Mouse (Mus musculus): Measurements from ENCODE around the gene Sigirr. TPM values are rescaled to one million over a fixed set of nuclear protein-coding genes. Genes with fewer than 3 reads are reported as not detected.

Gene Sigirr
- 1 to 10 TPM; 2.8 to 5.3 TPM for total RNA-seq (2021)
- 6.7 and 8.7 TPM in 2 replicates for polyA plus RNA-seq (2012; rRNA removed)
- long read RNA-seq, partial matches to known transcripts, result 1 of 7 reads
- long read RNA-seq, other reads (novel, unspliced or antisense), result 6 of 7 reads

DNA sequence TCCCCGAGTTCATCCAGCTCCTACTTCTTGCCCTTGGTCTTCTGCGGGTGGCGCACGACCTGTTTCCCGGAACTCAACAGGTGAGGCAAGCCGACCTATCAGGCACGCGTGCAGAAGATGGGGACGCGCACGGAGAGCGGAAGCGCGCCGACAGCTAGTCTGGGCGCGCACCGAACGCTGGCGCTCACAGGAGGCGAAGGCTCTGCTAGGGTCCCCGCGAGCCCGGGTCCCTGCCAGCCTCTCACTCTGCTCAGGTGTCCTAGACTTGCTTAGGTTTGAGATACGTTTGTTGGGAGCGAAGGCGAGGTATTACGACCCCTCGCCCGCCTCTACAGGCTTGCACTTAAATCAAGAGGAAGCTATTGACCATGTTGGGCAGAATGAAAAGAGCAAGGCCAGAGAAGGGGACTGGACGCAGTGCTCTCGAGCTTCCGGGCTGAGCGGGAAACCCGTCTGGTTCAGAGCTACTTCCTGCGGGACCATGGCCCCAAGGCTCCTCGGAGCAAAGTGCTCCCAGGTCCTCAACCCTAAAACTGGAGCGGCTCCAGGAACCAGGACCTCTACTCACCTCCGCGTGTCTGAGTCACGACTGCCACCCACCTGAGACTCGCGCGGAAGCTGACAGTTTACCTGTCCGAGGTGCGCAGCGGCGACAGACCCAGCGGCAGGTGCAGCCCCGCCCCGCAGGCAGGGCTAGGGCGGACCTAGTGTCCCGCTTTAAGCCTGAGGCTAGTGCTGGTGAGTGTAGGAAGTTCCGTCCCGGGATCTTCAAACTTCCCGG is at the start of gene Sigirr:
Gene Sigirr (minus strand): TSS at position 662 of the 781 bp plus-strand sequence.
- DNase-seq, result no peak

- no peak for DNase-seq
Measured at GRCm38 (mm10) chr7:141148639-141149038, 48.3 kb upstream of the Sigirr start.

- DNase-seq, result no peak
Measured at GRCm38 (mm10) chr7:141147044-141147443, 46.7 kb upstream of the Sigirr start.

GRCm38 (mm10) chr7:141146043-141146595 is 45.7 kb upstream of the Sigirr start:
- no peak for DNase-seq

DNA sequence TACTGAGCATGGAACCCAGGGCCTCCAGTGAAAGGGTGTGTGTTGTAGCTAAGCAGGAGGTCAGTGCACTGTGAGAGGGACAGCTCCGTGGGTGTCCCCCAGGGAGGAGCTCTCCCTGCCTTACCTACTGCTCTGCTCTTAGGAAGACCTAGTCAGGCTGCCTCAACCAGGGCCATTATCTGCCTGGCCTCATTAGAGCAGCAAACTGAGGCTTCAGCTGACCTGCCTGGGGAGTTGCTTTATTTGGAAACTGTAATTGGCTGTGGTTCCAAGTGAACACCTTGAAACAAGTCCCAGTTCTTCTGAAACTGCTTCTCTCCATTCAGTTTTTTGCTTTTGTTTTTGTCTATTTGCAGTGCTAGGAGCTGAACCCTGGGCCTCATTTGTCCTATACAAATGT is 45.0 kb upstream of the Sigirr start:
- no peak for DNase-seq

- DNase-seq, result no peak
Measured at GRCm38 (mm10) chr7:141144650-141145049, 44.3 kb upstream of the Sigirr start.

DNA sequence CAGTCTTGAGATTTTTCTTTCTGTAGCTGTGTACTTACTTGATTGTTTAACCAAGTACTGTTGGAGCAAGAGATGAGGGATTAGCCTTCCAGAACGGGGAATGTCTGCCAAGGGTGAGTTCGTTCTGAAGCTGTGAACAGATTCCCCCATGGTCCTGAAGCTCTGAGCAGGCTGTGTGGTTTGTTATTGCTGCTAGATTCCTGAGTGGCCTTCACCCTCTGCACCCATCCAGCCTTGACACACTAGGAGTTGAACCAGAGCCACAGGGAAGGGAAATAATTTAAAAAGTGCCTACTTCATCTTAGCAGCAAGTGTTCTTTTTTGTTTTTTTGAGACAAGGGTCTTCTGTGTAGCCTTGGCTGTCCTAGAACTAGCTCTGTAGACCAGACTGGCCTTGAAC is 43.5 kb upstream of the Sigirr start:
- peak; percentile 60 for DNase-seq

- peak; percentile 53 for DNase-seq
Measured at GRCm38 (mm10) chr7:141143112-141143511, 42.7 kb upstream of the Sigirr start.

DNA sequence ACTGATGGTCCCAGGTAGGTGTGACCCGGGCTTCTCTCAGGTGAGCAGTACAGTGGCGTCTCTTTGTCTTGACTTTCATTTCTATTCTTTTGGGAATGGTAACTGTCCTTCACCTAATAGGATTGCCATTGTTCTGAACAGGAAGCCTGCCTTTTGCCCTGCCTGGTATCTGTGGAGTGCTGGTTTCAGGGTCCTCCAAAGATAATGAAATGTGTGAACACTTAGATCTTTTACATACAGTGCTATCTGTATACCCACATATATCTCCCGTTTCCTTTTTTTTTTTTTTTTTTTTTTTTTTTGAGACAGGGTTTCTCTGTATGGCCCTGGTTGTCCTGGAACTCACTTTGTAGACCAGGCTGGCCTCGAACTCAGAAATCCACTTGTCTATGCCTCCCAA is 41.0 kb upstream of the Sigirr start:
- DNase-seq, result no peak

GRCm38 (mm10) chr7:141131904-141132755 is 31.8 kb upstream of the Sigirr start:
- DNase-seq, result no peak

GRCm38 (mm10) chr7:141131024-141131820 is 30.9 kb upstream of the Sigirr start:
- peak; percentile 94 for DNase-seq

DNA sequence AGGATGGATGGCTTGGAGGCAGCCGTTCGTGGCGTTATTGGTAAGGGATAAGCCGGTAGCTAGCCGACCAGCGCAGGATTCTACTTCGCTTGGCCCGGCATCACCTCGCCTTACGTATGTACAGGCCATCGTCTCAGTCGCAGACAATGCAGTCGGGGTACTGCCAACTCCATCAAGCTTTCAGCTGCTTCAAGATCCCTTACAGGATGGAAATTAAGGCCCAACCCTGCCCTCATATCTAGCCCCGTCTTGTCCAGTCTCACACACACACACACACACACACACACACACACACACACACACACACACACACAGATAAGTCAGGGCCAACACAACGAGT is 23.1 kb upstream of the Sigirr start:
- DNase-seq, result no peak

- peak; percentile 98 for DNase-seq
Measured at GRCm38 (mm10) chr7:141122689-141123516, 22.5 kb upstream of the Sigirr start.

DNA sequence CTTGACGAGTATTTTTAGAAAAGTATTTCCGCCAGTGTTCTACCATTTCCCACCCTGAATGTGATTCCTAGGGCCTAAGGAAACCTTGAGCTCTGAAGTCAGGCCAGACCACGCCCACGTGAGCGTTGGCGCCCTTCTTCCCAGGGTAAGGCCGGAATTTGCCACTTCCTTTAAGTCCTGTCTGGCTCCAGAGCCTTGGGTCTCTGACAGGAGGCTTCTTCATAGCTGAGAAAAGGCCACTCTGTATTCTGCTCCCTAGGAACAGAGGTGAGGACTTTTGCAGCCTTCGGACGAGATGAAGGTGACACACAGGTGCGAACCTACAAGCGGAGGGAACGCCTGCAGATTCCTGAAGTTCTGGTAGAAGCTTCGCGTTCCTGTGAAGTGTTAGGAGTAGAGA is 21.9 kb upstream of the Sigirr start, which contains the start of gene Ptdss2:
Gene Ptdss2 (plus strand): TSS at position 138 of the 400 bp plus-strand sequence.
- DNase-seq, result peak; percentile 62

- DNase-seq, result no peak
Measured at GRCm38 (mm10) chr7:141121051-141121531, 20.7 kb upstream of the Sigirr start.

DNA sequence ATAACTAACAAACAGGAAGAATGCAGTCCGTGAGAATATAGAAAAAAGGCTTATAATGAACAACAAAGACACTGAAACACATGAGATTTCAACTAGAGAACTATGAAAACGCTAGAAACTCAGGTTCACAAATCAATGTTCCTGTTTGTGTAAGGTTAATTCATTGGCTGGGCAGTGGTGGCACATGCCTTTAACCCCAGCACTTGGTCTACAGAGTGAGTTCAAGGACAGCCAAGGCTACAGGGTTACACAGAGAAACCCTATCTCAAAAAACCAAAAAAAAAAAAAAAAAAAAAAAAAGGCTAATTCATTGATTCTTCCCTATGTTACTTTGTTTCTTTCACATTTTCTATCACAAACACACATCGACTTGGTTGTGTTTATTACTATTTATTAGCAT is 20.2 kb upstream of the Sigirr start:
- no peak for DNase-seq

GRCm38 (mm10) chr7:141119487-141119886 is 19.1 kb upstream of the Sigirr start:
- DNase-seq, result no peak

DNA sequence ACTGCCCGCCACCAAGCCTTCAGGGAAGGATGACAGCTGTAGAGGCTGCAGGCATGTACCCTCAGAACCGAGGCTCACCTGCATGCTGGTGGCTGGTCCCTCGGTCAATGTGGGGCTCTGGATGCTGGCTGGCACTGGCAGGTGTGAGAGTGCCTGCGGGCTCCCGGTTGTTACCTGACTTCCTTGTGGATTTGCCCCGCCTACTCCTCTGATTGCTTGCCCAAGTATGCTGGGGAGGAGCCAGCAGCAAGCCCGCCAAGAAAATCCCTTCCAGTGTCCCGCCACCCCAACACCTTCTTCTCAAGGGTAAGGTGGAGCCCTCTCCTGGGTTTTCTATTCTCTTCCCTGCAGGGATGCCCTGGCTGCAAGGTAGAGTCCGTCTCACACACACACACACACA is 17.3 kb upstream of the Sigirr start, which contains the start of gene Ano9:
Gene Ano9 (minus strand): TSS at position 171 of the 400 bp plus-strand sequence.
- DNase-seq, result no peak

GRCm38 (mm10) chr7:141115874-141116273 is 15.5 kb upstream of the Sigirr start:
- DNase-seq, result no peak

GRCm38 (mm10) chr7:141103161-141103560 is 2.8 kb upstream of the Sigirr start:
- no peak for DNase-seq

- DNase-seq, result no peak
Measured at GRCm38 (mm10) chr7:141097177-141097576, 3.2 kb downstream of the Sigirr start.
